Mouse (Mus musculus): ENCODE data around the gene Olfr1030. TPM values are rescaled to one million over a fixed set of nuclear protein-coding genes. Genes with fewer than 3 reads are reported as not detected.

Olfr1030 gene
- polyA plus RNA-seq (2012; ENCODE audit: low replicate concordance) = not detected in 2 replicates

DNA sequence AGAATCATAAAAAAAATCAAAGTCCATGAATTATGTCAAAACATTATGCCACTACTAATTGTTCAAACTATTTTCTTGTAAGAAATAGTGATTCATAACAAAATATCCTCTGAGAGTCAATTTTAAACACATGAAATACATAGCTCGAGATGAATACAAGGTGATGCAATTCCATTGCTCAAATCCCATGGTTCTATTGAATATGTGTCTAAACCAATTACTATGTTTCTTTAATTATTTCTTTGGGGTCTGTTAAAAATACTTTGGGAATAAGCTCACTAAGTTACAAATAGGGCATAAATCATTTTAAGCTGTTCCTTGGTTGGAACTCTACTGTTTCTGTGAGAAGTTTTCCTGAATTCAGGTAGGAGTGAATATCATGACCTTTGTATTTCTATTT is at the start of gene Olfr1030:
TSS of gene Olfr1030 (plus strand) at position 301 of the 400 bp plus-strand sequence.

DNA sequence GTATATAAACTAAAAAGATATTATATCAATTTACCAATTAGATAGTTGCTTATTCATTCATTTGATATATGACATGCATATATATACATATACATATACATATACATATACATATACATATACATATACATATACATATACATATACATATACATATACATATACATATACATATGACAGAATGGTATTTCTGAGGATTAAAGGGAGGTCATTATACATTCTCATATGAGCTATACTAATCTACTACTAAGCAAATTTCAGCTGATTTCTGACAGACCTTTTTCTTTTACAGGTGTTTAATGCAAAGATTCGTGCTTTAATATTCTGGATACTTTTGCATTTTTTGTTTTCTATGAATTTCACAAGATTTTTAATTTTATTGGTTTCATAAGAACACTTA is 28.9 kb upstream of the Olfr1030 start, which contains the start of gene Olfr1028:
TSS of gene Olfr1028 (plus strand) at position 301 of the 400 bp plus-strand sequence.

DNA sequence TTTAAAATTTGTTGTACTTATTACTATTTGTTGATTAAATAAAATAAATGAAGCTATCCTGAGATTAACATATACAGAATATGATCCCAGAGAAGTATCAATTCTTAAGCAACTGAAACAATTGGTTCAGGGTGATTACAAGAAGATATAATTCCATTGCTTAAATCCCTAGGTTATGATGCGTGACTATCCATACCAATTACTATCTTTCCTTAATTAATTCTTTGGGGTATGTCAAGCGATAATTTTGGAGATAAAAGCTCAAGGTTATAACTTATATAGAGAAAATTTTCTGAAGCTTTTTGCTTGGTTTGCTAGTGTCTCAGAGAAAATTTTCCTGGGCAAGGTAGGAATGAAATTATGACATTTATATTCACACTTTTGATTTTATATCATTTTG is 5.5 kb upstream of the Olfr1030 start, which contains the start of gene Olfr1029:
TSS of gene Olfr1029 (plus strand) at position 301 of the 400 bp plus-strand sequence.

DNA sequence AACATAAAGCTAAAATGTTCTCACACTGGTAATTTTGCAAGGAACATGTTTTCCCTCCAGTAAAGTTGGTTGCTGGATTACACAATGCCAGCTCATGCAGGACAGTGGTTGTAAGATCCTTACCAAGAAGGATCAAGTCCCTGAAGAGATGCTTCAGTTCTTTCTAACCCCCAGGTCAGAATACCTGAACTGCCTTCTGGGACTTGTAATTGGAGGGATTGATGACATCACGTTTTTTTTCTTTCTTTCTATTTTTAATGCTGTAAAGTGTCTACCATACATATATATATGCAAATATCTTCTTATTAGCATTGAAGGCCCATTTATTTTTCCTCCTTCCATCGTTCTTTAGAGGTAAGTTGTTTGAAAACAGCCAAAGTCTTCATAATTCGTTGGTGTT is 10.9 kb downstream of the Olfr1030 start, which contains the start of gene Olfr1031:
TSS of gene Olfr1031 (plus strand) at position 301 of the 400 bp plus-strand sequence.

DNA sequence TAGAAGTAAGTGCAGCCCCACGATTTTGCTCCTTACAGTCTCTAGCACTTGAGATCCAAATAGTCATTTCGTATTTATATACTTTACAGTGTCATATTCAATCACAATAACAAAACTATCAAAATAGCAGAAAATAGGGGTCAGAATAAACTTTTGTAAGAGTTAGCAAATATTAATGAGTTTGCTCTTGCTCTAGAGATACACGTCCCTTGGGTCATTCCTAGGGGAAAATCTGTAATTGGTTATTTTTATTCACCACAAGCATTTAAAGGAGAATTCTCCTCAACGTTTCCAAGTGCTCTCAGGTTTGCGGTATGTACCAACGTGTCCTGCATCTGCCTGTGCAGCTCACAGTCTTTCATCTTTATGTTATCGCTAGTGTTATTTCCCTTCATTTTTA is 26.2 kb downstream of the Olfr1030 start, which contains the start of gene Olfr1032:
TSS of gene Olfr1032 (plus strand) at position 301 of the 400 bp plus-strand sequence.

DNA sequence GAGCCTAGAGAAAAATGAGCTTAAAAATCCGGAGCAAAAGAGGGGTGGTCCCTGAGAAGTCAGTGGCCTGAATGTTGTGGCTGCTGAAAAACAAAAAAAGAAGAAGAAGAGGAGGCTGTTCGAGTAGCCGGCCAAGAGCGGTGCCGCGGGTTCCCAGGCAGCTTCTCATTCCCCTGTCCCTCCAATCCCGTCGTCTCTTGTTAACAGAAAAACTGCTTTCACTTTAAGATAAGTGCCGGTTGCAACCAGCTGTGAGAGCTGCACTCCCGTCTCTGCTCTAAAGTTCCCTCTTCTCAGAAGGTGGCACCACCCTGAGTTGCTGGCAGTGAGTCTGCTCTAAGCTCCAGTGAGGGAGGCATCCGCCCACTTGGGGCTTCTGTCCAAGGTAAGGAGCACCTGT is 41.3 kb downstream of the Olfr1030 start, which contains the start of gene Olfr1033:
TSS of gene Olfr1033 (plus strand) at position 228 of the 400 bp plus-strand sequence.

Other genes starting within 250 kb of the Olfr1030 start
- not detected in 2 replicates for gene Olfr1012, start 216.5 kb upstream of the Olfr1030 start, polyA plus RNA-seq (2012; ENCODE audit: low replicate concordance)
- not detected in 2 replicates for gene Olfr1013, start 212.2 kb upstream of the Olfr1030 start, polyA plus RNA-seq (2012; ENCODE audit: low replicate concordance)
- gene Olfr1014, start 206.6 kb upstream of the Olfr1030 start, polyA plus RNA-seq (2012; ENCODE audit: low replicate concordance) = not detected in 2 replicates
- gene Olfr1015, start 197.3 kb upstream of the Olfr1030 start, polyA plus RNA-seq (2012; ENCODE audit: low replicate concordance) = not detected in 2 replicates
- not detected in 2 replicates for gene Olfr1016, start 176.7 kb upstream of the Olfr1030 start, polyA plus RNA-seq (2012; ENCODE audit: low replicate concordance)
- not detected in 2 replicates for gene Olfr1018, start 160.8 kb upstream of the Olfr1030 start, polyA plus RNA-seq (2012; ENCODE audit: low replicate concordance)
- not detected in 2 replicates for gene Olfr1019, start 133.8 kb upstream of the Olfr1030 start, polyA plus RNA-seq (2012; ENCODE audit: low replicate concordance)
- gene Olfr1020, start 132.2 kb upstream of the Olfr1030 start, polyA plus RNA-seq (2012; ENCODE audit: low replicate concordance) = not detected in 2 replicates
- gene Olfr1022, start 110.7 kb upstream of the Olfr1030 start, polyA plus RNA-seq (2012; ENCODE audit: low replicate concordance) = not detected in 2 replicates
- gene Olfr1023, start 93.6 kb upstream of the Olfr1030 start, polyA plus RNA-seq (2012; ENCODE audit: low replicate concordance) = not detected in 2 replicates
- gene Olfr1024, start 74.2 kb upstream of the Olfr1030 start, polyA plus RNA-seq (2012; ENCODE audit: low replicate concordance) = not detected in 2 replicates
- not detected in 2 replicates for gene Olfr1025-ps1, start 64.1 kb upstream of the Olfr1030 start, polyA plus RNA-seq (2012; ENCODE audit: low replicate concordance)
- not detected in 2 replicates for gene Olfr1026, start 57.7 kb upstream of the Olfr1030 start, polyA plus RNA-seq (2012; ENCODE audit: low replicate concordance)
- gene Olfr1028, start 28.8 kb upstream of the Olfr1030 start, polyA plus RNA-seq (2012; ENCODE audit: low replicate concordance) = not detected in 2 replicates
- gene Olfr1029, start 5.4 kb upstream of the Olfr1030 start, polyA plus RNA-seq (2012; ENCODE audit: low replicate concordance) = not detected in 2 replicates
- not detected in 2 replicates for gene Olfr1031, start 11.0 kb downstream of the Olfr1030 start, polyA plus RNA-seq (2012; ENCODE audit: low replicate concordance)
- not detected in 2 replicates for gene Olfr1032, start 26.3 kb downstream of the Olfr1030 start, polyA plus RNA-seq (2012; ENCODE audit: low replicate concordance)
- not detected in 2 replicates for gene Olfr1033, start 41.4 kb downstream of the Olfr1030 start, polyA plus RNA-seq (2012; ENCODE audit: low replicate concordance)
- not detected in 2 replicates for gene Olfr1034, start 66.6 kb downstream of the Olfr1030 start, polyA plus RNA-seq (2012; ENCODE audit: low replicate concordance)
- not detected in 2 replicates for gene Olfr1036, start 94.7 kb downstream of the Olfr1030 start, polyA plus RNA-seq (2012; ENCODE audit: low replicate concordance)
- not detected in 2 replicates for gene Olfr1037, start 108.1 kb downstream of the Olfr1030 start, polyA plus RNA-seq (2012; ENCODE audit: low replicate concordance)
- not detected in 2 replicates for gene Olfr1039, start 156.7 kb downstream of the Olfr1030 start, polyA plus RNA-seq (2012; ENCODE audit: low replicate concordance)
- gene Olfr1040, start 167.5 kb downstream of the Olfr1030 start, polyA plus RNA-seq (2012; ENCODE audit: low replicate concordance) = not detected in 2 replicates
- gene Olfr1042, start 182.6 kb downstream of the Olfr1030 start, polyA plus RNA-seq (2012; ENCODE audit: low replicate concordance) = not detected in 2 replicates
- not detected in 2 replicates for gene Olfr1043, start 188.2 kb downstream of the Olfr1030 start, polyA plus RNA-seq (2012; ENCODE audit: low replicate concordance)
- gene Olfr1044, start 198.5 kb downstream of the Olfr1030 start, polyA plus RNA-seq (2012; ENCODE audit: low replicate concordance) = 0.09 TPM in 1 of 2 replicates, not detected in the other
- not detected in 2 replicates for gene Olfr52, start 206.4 kb downstream of the Olfr1030 start, polyA plus RNA-seq (2012; ENCODE audit: low replicate concordance)
- gene Olfr1045, start 223.7 kb downstream of the Olfr1030 start, polyA plus RNA-seq (2012; ENCODE audit: low replicate concordance) = not detected in 2 replicates
- gene Olfr1046, start 240.0 kb downstream of the Olfr1030 start, polyA plus RNA-seq (2012; ENCODE audit: low replicate concordance) = not detected in 2 replicates

Measured in hematopoietic multipotent progenitor cell, adult 10-12 weeks (in vitro differentiated cells).